Mouse (Mus musculus): ENCODE data around the gene Vmn1r148.
"Not testable (repeated sequence)": the region's sequence is repeated elsewhere in the genome, so short reads cannot be mapped to it uniquely, and the experiment has no call there.

Gene Vmn1r148

DNA sequence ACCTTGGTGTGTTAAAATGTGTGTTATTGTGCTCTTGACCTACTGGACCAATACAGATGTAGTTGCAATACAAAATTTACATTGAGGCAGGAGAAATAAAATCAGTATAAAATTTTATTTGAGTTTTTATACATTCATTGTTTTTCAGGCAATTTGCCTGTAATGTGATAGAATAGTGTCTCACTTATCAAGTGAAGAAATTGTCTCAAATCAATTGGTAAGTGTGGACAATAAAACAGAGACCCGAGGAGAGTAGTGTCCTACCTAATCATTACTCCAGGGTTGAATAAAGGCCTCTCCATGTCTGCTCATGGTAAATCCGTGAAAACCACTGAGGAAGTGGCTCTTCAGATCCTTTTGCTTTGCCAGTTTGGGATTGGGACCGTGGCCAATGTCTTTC lies at the start of gene Vmn1r148:
TSS of gene Vmn1r148 (plus strand) at position 301 of the 400 bp plus-strand sequence.
- not testable (repeated sequence) for DNase-seq (ENCODE audit: low read depth, low spot score)

- not testable (repeated sequence) for DNase-seq (ENCODE audit: low read depth, low spot score)
Observed at GRCm38 (mm10) chr7:22370939-22371338, 42.4 kb upstream of the Vmn1r148 start, which contains the start of gene Gm8660. Gm8660 (minus strand) TSS chr7:22371039.

DNA sequence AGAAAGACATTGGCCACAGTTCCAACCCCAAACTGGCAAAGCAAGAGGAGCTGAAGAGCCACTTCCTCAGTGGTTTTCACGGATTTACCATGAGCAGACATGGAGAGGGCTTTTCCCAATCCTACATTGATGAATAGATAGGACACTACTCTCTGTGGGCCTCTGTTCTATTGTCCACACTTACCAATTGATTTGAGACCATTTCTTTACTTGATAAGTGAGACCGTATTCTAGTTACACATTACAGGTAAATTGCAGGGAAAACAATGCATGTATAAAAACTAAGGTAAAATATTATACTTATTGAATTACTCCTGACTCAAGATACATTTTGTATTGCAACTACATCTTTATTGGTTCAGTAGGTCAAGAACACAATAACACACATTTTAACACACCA lies 24.7 kb downstream of the Vmn1r148 start, which contains the start of gene Vmn1r149:
TSS of gene Vmn1r149 (minus strand) at position 101 of the 400 bp plus-strand sequence.
- not testable (repeated sequence) for DNase-seq (ENCODE audit: low read depth, low spot score)

GRCm38 (mm10) chr7:22463975-22464374 lies 50.6 kb downstream of the Vmn1r148 start, which contains the start of gene Gm10665:
Gm10665 (minus strand) TSS chr7:22464075.
- not testable (repeated sequence) for DNase-seq (ENCODE audit: low read depth, low spot score)
